Mouse (Mus musculus) liver, embryonic 14.5 days (tissue): ENCODE results near the gene Prkn.

Experiments used
- CTCF ChIP-seq: IDR thresholded peaks from 2 replicates; pipeline ENCODE4 v1.5.1; 2016; ENCODE audit warnings: antibody characterized with exemption, low read depth, control low read depth
- EP300 ChIP-seq: IDR thresholded peaks from 2 replicates; pipeline ENCODE4 v1.6.1; 2016; ENCODE audit warnings: antibody characterized with exemption, low read depth

DNA sequence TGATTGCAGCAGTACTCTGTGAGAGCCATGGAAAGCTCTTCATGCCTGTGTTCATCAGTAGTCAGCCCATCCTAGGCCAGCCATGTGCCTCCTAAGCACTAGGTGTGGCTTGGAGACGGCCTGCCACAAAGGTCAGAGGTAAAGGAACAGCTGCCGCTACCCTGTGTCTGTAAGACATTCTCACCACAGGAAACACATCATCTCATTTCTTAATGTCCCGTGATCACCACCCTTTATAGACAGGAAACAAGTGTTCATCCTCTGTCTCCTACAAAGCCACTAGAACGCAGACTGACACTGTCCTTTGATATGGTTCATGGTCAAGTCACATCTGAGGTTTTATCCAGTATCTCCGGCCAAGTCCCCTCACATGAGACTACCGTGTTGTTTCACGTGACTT is 698.6 kb downstream of the Prkn start:
- TF ChIP-seq EP300 (no peak), CTCF (no peak)
